Mouse (Mus musculus): ENCODE results near the gene Brs3. TPM values are rescaled to one million over a fixed set of nuclear protein-coding genes. Genes with fewer than 3 reads are reported as not detected.

Gene Brs3
- total RNA-seq (2012; rRNA removed) (not detected in 2 replicates), total RNA-seq (2014; rRNA removed) (not detected in 2 replicates), polyA plus RNA-seq (2012; ENCODE audit: insufficient read length, low read depth) (not detected in 2 replicates)

- dilution Hi-C loops (cut with MboI; ENCODE audit: extremely low pct_ligation_motif_present, extremely low pct_unique_long_range_greater_than_20kb, low sequenced_read_pairs), result no loop called here
- Histone ChIP-seq H3K4me3 (replicated peaks in 1 of 3; ENCODE audit: low read depth in 2 of 3, low read length in 2 of 3, poor library complexity in 1 of 3) (no peak within 1 kb of the TSS), H3K79me2 (replicated peaks; ENCODE audit: control insufficient read depth, extremely low read depth, insufficient read depth, poor library complexity, severe bottlenecking) (no peaks in the 10 kb centered on the region), H3K4me2 (ENCODE audit: insufficient read depth, low read depth, poor library complexity, severe bottlenecking) (no peak within 1 kb of the TSS), H3K9ac (ENCODE audit: insufficient read depth, low read depth) (no peak within 1 kb of the TSS), H3K27ac (ENCODE audit: insufficient read depth, low read depth) (no peak within 1 kb of the TSS), H3K27me3 (replicated peaks) (no peaks in the 10 kb centered on the region), H3K4me1 (ENCODE audit: control insufficient read depth in 1 of 2, insufficient read depth in 2 of 2) (no peaks in the 10 kb centered on the region), H3K36me3 (replicated peaks in 1 of 2; ENCODE audit: control insufficient read depth in 1 of 2, insufficient read depth in 1 of 2, low read length in 1 of 2) (no peaks in the 10 kb centered on the region), H3K9me3 (replicated peaks; ENCODE audit: low read length) (no peaks in the 10 kb centered on the region)
- DNase-seq (ENCODE audit: extremely low read depth), result no peak
- no peak for TF ChIP-seq HCFC1 (IDR thresholded peaks at IDR 0.05; ENCODE audit: low read depth, low read length)
- TF ChIP-seq GABPA (IDR thresholded peaks at IDR 0.05; ENCODE audit: insufficient replicate concordance, low read depth, low read length), result no peak
- TF ChIP-seq TBP (conservative IDR thresholded peaks at IDR 0.05; ENCODE audit: low read depth, low read length), result no peak
- TF ChIP-seq MXI1 (IDR thresholded peaks at IDR 0.05; ENCODE audit: low read depth, low read length), result no peak
- no peak for TF ChIP-seq MAFK (IDR thresholded peaks at IDR 0.05; ENCODE audit: insufficient replicate concordance, low read length)
- no peak for TF ChIP-seq IRF4 (IDR thresholded peaks at IDR 0.05; ENCODE audit: low read depth, low read length)
- TF ChIP-seq TCF12 (IDR thresholded peaks at IDR 0.05; ENCODE audit: low read depth, low read length), result no peak
- no peak for TF ChIP-seq RCOR1 (conservative IDR thresholded peaks at IDR 0.05; ENCODE audit: low read depth, low read length)
- TF ChIP-seq ZMIZ1 (IDR thresholded peaks at IDR 0.05; ENCODE audit: low read depth, low read length), result no peak
- no peak for TF ChIP-seq PAX5 (IDR thresholded peaks at IDR 0.05; ENCODE audit: low read length)
- in situ Hi-C loops (cut with MboI; ENCODE audit: low pct_ligation_motif_present, low pct_unique_long_range_greater_than_20kb, low sequenced_read_pairs), result no loop called here
Observed at GRCm38 (mm10) chrX:57042774-57043173, at the start of gene Brs3. Brs3 (plus strand) TSS chrX:57043074.

- H3K79me2 ChIP-seq (replicated peaks; ENCODE audit: control insufficient read depth, extremely low read depth, insufficient read depth, poor library complexity, severe bottlenecking), result no peaks in the 10 kb centered on the region
- no peak overlapping the region for H3K27ac ChIP-seq (ENCODE audit: insufficient read depth, low read depth)
- no peaks in the 10 kb centered on the region for H3K27me3 ChIP-seq (replicated peaks)
- no peak overlapping the region for H3K9ac ChIP-seq (ENCODE audit: insufficient read depth, low read depth)
- in situ Hi-C loops (cut with MboI; ENCODE audit: low pct_ligation_motif_present, low pct_unique_long_range_greater_than_20kb, low sequenced_read_pairs), result no loop called here
- TF ChIP-seq ZMIZ1 (IDR thresholded peaks at IDR 0.05; ENCODE audit: low read depth, low read length), result no peak
- no peak for TF ChIP-seq GABPA (IDR thresholded peaks at IDR 0.05; ENCODE audit: insufficient replicate concordance, low read depth, low read length)
- no peak for TF ChIP-seq KAT2A (IDR thresholded peaks at IDR 0.05; ENCODE audit: insufficient replicate concordance, low read length)
- TF ChIP-seq CTCF (conservative IDR thresholded peaks at IDR 0.05 in 1 of 2, IDR thresholded peaks at IDR 0.05 in 1 of 2; ENCODE audit: low read depth in 2 of 2, low read length in 2 of 2), result no peak
- no peak for TF ChIP-seq MEF2A (IDR thresholded peaks at IDR 0.05; ENCODE audit: borderline replicate concordance, low read depth, low read length)
- TF ChIP-seq POLR2A (IDR thresholded peaks at IDR 0.05; ENCODE audit: low read depth, low read length), result no peak
- no peak for TF ChIP-seq CHD1 (IDR thresholded peaks at IDR 0.05; ENCODE audit: low read depth, low read length)
- TF ChIP-seq JUN (IDR thresholded peaks at IDR 0.05; ENCODE audit: insufficient read depth, low read depth, low read length), result no peak
- no peak for TF ChIP-seq ZKSCAN1 (IDR thresholded peaks at IDR 0.05; ENCODE audit: borderline replicate concordance, low read depth, low read length)
- no peak for TF ChIP-seq ELF1 (IDR thresholded peaks at IDR 0.05; ENCODE audit: low read depth, low read length)
- no peak for TF ChIP-seq UBTF (IDR thresholded peaks at IDR 0.05; ENCODE audit: low read depth, low read length)
- no peak for TF ChIP-seq RAD21 (IDR thresholded peaks at IDR 0.05; ENCODE audit: low read depth, low read length)
- no peak for TF ChIP-seq NELFE (IDR thresholded peaks at IDR 0.05; ENCODE audit: low read depth, low read length)
- TF ChIP-seq HCFC1 (IDR thresholded peaks at IDR 0.05; ENCODE audit: low read depth, low read length), result no peak
- no peak for TF ChIP-seq E2F4 (IDR thresholded peaks at IDR 0.05; ENCODE audit: insufficient replicate concordance, low read depth, low read length)
- TF ChIP-seq USF2 (conservative IDR thresholded peaks at IDR 0.05; ENCODE audit: low read depth, low read length), result no peak
- no peak for TF ChIP-seq EP300 (IDR thresholded peaks at IDR 0.05; ENCODE audit: low read length)
- TF ChIP-seq PAX5 (IDR thresholded peaks at IDR 0.05; ENCODE audit: low read length), result no peak
- DNase-seq (ENCODE audit: extremely low read depth), result no peak
- H3K9me3 ChIP-seq (replicated peaks; ENCODE audit: low read length), result no peaks in the 10 kb centered on the region
- dilution Hi-C loops (cut with MboI; ENCODE audit: extremely low pct_ligation_motif_present, extremely low pct_unique_long_range_greater_than_20kb, low sequenced_read_pairs), result no loop called here
- no peaks in the 10 kb centered on the region for H3K36me3 ChIP-seq (replicated peaks in 1 of 2; ENCODE audit: control insufficient read depth in 1 of 2, insufficient read depth in 1 of 2, low read length in 1 of 2)
- no peaks in the 10 kb centered on the region for H3K4me1 ChIP-seq (ENCODE audit: control insufficient read depth in 1 of 2, insufficient read depth in 2 of 2)
- no peak overlapping the region for H3K4me2 ChIP-seq (ENCODE audit: insufficient read depth, low read depth, poor library complexity, severe bottlenecking)
- H3K4me3 ChIP-seq (replicated peaks in 1 of 3; ENCODE audit: low read depth in 2 of 3, low read length in 2 of 3, poor library complexity in 1 of 3), result no peak overlapping the region
Observed at GRCm38 (mm10) chrX:57012891-57013290, 30.0 kb upstream of the Brs3 start.
